Mouse (Mus musculus): ENCODE results near the gene Synm. TPM values are rescaled to one million over a fixed set of nuclear protein-coding genes. Genes with fewer than 3 reads are reported as not detected.

The Synm gene
- polyA plus RNA-seq, 1 experiment from 2014 or later = 7.1 TPM

GRCm38 (mm10) chr7:67788713-67789112 lies 29.2 kb upstream of the Synm start:
- Histone ChIP-seq H3K27ac (ENCODE audit: low read depth, low read length) (no peak overlapping the region), H3K36me3 (ENCODE audit: control insufficient read depth, insufficient read depth, low read length) (no peaks in the 10 kb centered on the region), H3K4me1 (ENCODE audit: control insufficient read depth, insufficient read depth, low read depth, low read length) (no peaks in the 10 kb centered on the region), H3K9ac (ENCODE audit: low read depth, low read length) (no peak overlapping the region), H3K27me3 (replicated peaks; ENCODE audit: control insufficient read depth, insufficient read depth, low read length) (no peaks in the 10 kb centered on the region), H3K4me3 (ENCODE audit: low read length) (no peak overlapping the region), H3K4me2 (ENCODE audit: low read length) (0 out of 2 replicates have a peak overlapping the region, but pooled peaks have one; percentile 13), H3K9me3 (ENCODE audit: control insufficient read depth, low read length) (no peaks in the 10 kb centered on the region)
- ATAC-seq = peak; percentile 54; the same call in 1 of the 2 replicates
- 14% methylated on average over 10 of the region's 10 CpGs for whole genome bisulfite sequencing

DNA sequence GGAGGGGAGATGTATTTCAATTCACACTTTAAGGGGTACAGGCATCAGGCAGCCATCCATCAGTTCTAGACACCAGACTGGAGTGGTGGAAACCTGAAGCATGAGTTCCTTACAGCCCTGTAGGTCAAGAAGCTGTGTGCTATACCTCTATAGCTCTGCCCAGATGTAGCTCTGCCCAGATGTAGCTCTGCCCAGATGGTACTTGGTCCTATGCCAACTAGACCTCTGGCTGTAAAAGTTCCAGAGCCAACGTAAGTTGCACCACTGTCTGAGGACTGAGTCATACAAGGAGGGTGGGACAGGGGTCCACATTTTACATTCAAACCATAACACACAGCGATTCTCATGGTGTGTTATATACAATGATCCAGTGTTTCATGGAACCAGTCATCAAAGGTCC lies 28.3 kb upstream of the Synm start:
- Histone ChIP-seq H3K9ac (ENCODE audit: low read depth, low read length) (no peak overlapping the region), H3K4me1 (ENCODE audit: control insufficient read depth, insufficient read depth, low read depth, low read length) (no peaks in the 10 kb centered on the region), H3K27ac (ENCODE audit: low read depth, low read length) (no peak overlapping the region), H3K36me3 (ENCODE audit: control insufficient read depth, insufficient read depth, low read length) (no peaks in the 10 kb centered on the region), H3K4me2 (ENCODE audit: low read length) (no peak overlapping the region), H3K9me3 (ENCODE audit: control insufficient read depth, low read length) (no peaks in the 10 kb centered on the region), H3K4me3 (ENCODE audit: low read length) (no peak overlapping the region), H3K27me3 (replicated peaks; ENCODE audit: control insufficient read depth, insufficient read depth, low read length) (no peaks in the 10 kb centered on the region)
- WGBS = 70% methylated on average over 2 of the region's 2 CpGs
- ATAC-seq = no peak

GRCm38 (mm10) chr7:67776636-67777305 lies 17.2 kb upstream of the Synm start:
- Histone ChIP-seq H3K9ac (ENCODE audit: low read depth, low read length) (no peak overlapping the region), H3K36me3 (ENCODE audit: control insufficient read depth, insufficient read depth, low read length) (no peaks in the 10 kb centered on the region), H3K27me3 (replicated peaks; ENCODE audit: control insufficient read depth, insufficient read depth, low read length) (no peaks in the 10 kb centered on the region), H3K4me2 (ENCODE audit: low read length) (no peak overlapping the region), H3K27ac (ENCODE audit: low read depth, low read length) (no peak overlapping the region), H3K4me3 (ENCODE audit: low read length) (no peak overlapping the region), H3K4me1 (ENCODE audit: control insufficient read depth, insufficient read depth, low read depth, low read length) (no peaks in the 10 kb centered on the region), H3K9me3 (ENCODE audit: control insufficient read depth, low read length) (no peaks in the 10 kb centered on the region)
- ATAC-seq = 0 out of 2 replicates have a peak, but pooled peaks have one; percentile 20
- WGBS = 43% methylated on average over 12 of the region's 12 CpGs

GRCm38 (mm10) chr7:67775623-67776022 lies 16.1 kb upstream of the Synm start:
- H3K36me3 ChIP-seq (ENCODE audit: control insufficient read depth, insufficient read depth, low read length) = no peaks in the 10 kb centered on the region
- 91% methylated on average over 3 of the region's 3 CpGs for WGBS
- no peak overlapping the region for H3K27ac ChIP-seq (ENCODE audit: low read depth, low read length)
- no peak overlapping the region for H3K4me3 ChIP-seq (ENCODE audit: low read length)
- no peaks in the 10 kb centered on the region for H3K27me3 ChIP-seq (replicated peaks; ENCODE audit: control insufficient read depth, insufficient read depth, low read length)
- ATAC-seq = no peak
- no peak overlapping the region for H3K4me2 ChIP-seq (ENCODE audit: low read length)
- no peaks in the 10 kb centered on the region for H3K9me3 ChIP-seq (ENCODE audit: control insufficient read depth, low read length)
- H3K4me1 ChIP-seq (ENCODE audit: control insufficient read depth, insufficient read depth, low read depth, low read length) = no peaks in the 10 kb centered on the region
- no peak overlapping the region for H3K9ac ChIP-seq (ENCODE audit: low read depth, low read length)

GRCm38 (mm10) chr7:67772231-67772630 lies 12.7 kb upstream of the Synm start:
- H3K4me2 ChIP-seq (ENCODE audit: low read length) = no peak overlapping the region
- no peak for ATAC-seq
- no peak overlapping the region for H3K27ac ChIP-seq (ENCODE audit: low read depth, low read length)
- no peak overlapping the region for H3K4me3 ChIP-seq (ENCODE audit: low read length)
- H3K36me3 ChIP-seq (ENCODE audit: control insufficient read depth, insufficient read depth, low read length) = no peaks in the 10 kb centered on the region
- no peaks in the 10 kb centered on the region for H3K27me3 ChIP-seq (replicated peaks; ENCODE audit: control insufficient read depth, insufficient read depth, low read length)
- no peak overlapping the region for H3K9ac ChIP-seq (ENCODE audit: low read depth, low read length)
- H3K9me3 ChIP-seq (ENCODE audit: control insufficient read depth, low read length) = no peaks in the 10 kb centered on the region
- no peaks in the 10 kb centered on the region for H3K4me1 ChIP-seq (ENCODE audit: control insufficient read depth, insufficient read depth, low read depth, low read length)
- WGBS = 88% methylated on average over 9 of the region's 9 CpGs

DNA sequence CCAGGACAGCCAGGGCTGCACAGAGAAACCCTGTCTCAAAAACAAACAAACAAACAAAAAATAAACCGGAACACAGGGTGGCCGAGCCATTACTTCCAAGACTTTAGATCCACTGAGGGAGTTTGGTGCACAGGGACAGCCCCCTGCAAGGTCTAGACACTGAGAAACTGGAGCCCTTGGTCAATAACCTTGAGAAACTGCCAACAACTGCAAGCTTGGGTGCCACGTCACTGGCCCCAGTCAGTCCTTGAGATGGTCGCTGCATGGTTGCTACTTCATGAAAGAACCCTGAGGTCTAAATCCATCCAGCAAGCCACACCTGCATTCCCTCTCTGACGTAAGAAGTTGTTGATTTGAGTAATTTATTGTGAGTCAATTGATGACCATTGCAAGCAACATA lies 9.9 kb upstream of the Synm start:
- WGBS = 95% methylated on average over 5 of the region's 5 CpGs
- Histone ChIP-seq H3K27ac (ENCODE audit: low read depth, low read length) (no peak overlapping the region), H3K4me3 (ENCODE audit: low read length) (no peak overlapping the region), H3K9me3 (ENCODE audit: control insufficient read depth, low read length) (no peaks in the 10 kb centered on the region), H3K36me3 (ENCODE audit: control insufficient read depth, insufficient read depth, low read length) (no peaks in the 10 kb centered on the region), H3K4me1 (ENCODE audit: control insufficient read depth, insufficient read depth, low read depth, low read length) (no peaks in the 10 kb centered on the region), H3K27me3 (replicated peaks; ENCODE audit: control insufficient read depth, insufficient read depth, low read length) (no peaks in the 10 kb centered on the region), H3K9ac (ENCODE audit: low read depth, low read length) (no peak overlapping the region), H3K4me2 (ENCODE audit: low read length) (no peak overlapping the region)
- ATAC-seq = no peak

DNA sequence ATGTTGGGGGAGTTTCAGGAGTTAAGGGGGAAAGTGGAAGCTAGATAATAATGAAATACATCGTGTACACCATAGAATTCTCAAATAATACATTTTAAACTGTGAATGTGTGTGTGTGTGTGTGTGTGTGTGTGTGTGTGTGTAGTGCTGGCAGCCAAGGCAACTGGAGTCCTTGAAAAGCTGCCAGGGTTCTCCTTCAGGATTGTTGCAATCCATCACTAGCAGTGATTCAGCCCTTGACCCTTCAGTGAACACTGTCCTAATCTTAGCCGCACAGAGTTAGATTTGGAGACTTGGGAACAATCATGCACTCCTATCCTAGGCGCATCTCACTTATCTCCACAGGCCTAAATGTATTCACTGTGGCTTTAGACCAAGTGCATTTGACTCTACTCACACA lies 8.6 kb upstream of the Synm start:
- Histone ChIP-seq H3K36me3 (ENCODE audit: control insufficient read depth, insufficient read depth, low read length) (no peaks in the 10 kb centered on the region), H3K4me2 (ENCODE audit: low read length) (no peak overlapping the region), H3K9me3 (ENCODE audit: control insufficient read depth, low read length) (no peaks in the 10 kb centered on the region), H3K4me1 (ENCODE audit: control insufficient read depth, insufficient read depth, low read depth, low read length) (no peaks in the 10 kb centered on the region), H3K9ac (ENCODE audit: low read depth, low read length) (no peak overlapping the region), H3K27me3 (replicated peaks; ENCODE audit: control insufficient read depth, insufficient read depth, low read length) (no peaks in the 10 kb centered on the region), H3K4me3 (ENCODE audit: low read length) (no peak overlapping the region), H3K27ac (ENCODE audit: low read depth, low read length) (no peak overlapping the region)
- no peak for ATAC-seq
- 90% methylated on average over 3 of the region's 3 CpGs for WGBS

DNA sequence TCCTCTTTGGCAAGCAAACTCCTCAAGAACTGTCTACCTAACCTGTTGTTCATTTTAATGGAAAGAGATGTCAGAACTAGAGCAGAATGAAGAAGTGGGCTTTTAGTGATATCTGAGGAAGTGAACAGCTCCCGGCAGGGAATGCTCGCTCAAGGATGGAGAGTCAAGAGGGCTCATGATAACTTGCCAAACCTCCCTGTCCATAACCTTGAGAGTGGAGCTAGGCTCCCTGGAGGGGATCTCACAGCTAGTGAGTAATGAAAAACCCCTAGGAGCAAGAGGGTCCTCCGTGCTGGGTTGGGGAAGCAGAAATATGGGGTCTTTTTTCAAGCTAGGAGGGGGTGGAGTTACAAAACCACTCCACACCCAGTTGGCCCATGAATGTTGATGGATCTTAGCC lies 4.1 kb upstream of the Synm start:
- ATAC-seq = no peak
- Histone ChIP-seq H3K4me3 (ENCODE audit: low read length) (no peak overlapping the region), H3K36me3 (ENCODE audit: control insufficient read depth, insufficient read depth, low read length) (no peaks in the 10 kb centered on the region), H3K27ac (ENCODE audit: low read depth, low read length) (no peak overlapping the region), H3K27me3 (replicated peaks; ENCODE audit: control insufficient read depth, insufficient read depth, low read length) (0 out of 2 replicates have a peak, but pooled peaks cover 2% of the 10 kb centered on the region), H3K4me2 (ENCODE audit: low read length) (no peak overlapping the region), H3K9me3 (ENCODE audit: control insufficient read depth, low read length) (no peaks in the 10 kb centered on the region), H3K9ac (ENCODE audit: low read depth, low read length) (no peak overlapping the region), H3K4me1 (ENCODE audit: control insufficient read depth, insufficient read depth, low read depth, low read length) (peaks cover 4% of the 10 kb centered on the region)
- 71% methylated on average over 3 of the region's 3 CpGs for WGBS

GRCm38 (mm10) chr7:67758858-67759628 lies 499 bp downstream of the Synm start:
- Histone ChIP-seq H3K9me3 (ENCODE audit: control insufficient read depth, low read length) (no peaks in the 10 kb centered on the region), H3K27ac (ENCODE audit: low read depth, low read length) (peak overlapping the region; percentile 80), H3K4me1 (ENCODE audit: control insufficient read depth, insufficient read depth, low read depth, low read length) (peaks cover 6% of the 10 kb centered on the region), H3K4me2 (ENCODE audit: low read length) (peak overlapping the region; percentile 97), H3K9ac (ENCODE audit: low read depth, low read length) (peak overlapping the region; percentile 76), H3K4me3 (ENCODE audit: low read length) (peak overlapping the region; percentile 68), H3K27me3 (replicated peaks; ENCODE audit: control insufficient read depth, insufficient read depth, low read length) (peaks cover 9% of the 10 kb centered on the region), H3K36me3 (ENCODE audit: control insufficient read depth, insufficient read depth, low read length) (no peaks in the 10 kb centered on the region)
- ATAC-seq = peak; percentile 81
- WGBS = under 1% methylated on average over 76 of the region's 92 CpGs
